Mouse (Mus musculus): Measurements from ENCODE around the gene Ppp1r32. TPM values are rescaled to one million over a fixed set of nuclear protein-coding genes. Genes with fewer than 3 reads are reported as not detected.

Gene Ppp1r32
- under 1 TPM; 0.40 to 0.93 TPM for total RNA-seq (2021)

- DNase-seq: peak in 1 of 2 experiments; percentile 16
- intact Hi-C loops (cut with DNase I): no loop called here
Observed at GRCm38 (mm10) chr19:10482703-10483102, at the start of gene Ppp1r32. Gene Ppp1r32 (minus strand): TSS chr19:10482928.

GRCm38 (mm10) chr19:10530082-10530481 lies 47.4 kb upstream of the Ppp1r32 start:
- no peak for DNase-seq

GRCm38 (mm10) chr19:10525910-10526309 lies 43.2 kb upstream of the Ppp1r32 start, which contains the start of gene Sdhaf2:
Gene Sdhaf2 (minus strand): TSS chr19:10526142.
- peak in 1 of 2 experiments; percentile 51 for DNase-seq
- intact Hi-C loops (cut with DNase I): no loop called here

More at GRCm38 (mm10) chr19:10530082-10530481, 47.4 kb upstream of the Ppp1r32 start:
- intact Hi-C loops (cut with DNase I): no loop called here

- intact Hi-C loops (cut with DNase I): no loop called here
- peak; percentile 94 to 96 for DNase-seq
Observed at GRCm38 (mm10) chr19:10525106-10525901, 42.6 kb upstream of the Ppp1r32 start, which contains the start of gene Cpsf7. Gene Cpsf7 (plus strand): TSS chr19:10525266.

GRCm38 (mm10) chr19:10524784-10525105 lies 42.0 kb upstream of the Ppp1r32 start:
- no peak for DNase-seq
- intact Hi-C loops (cut with DNase I): no loop called here

- intact Hi-C loops (cut with DNase I): no loop called here
- no peak for DNase-seq
Observed at GRCm38 (mm10) chr19:10523483-10524080, 40.9 kb upstream of the Ppp1r32 start.

GRCm38 (mm10) chr19:10521926-10522325 lies 39.2 kb upstream of the Ppp1r32 start:
- intact Hi-C loops (cut with DNase I): no loop called here
- no peak for DNase-seq

GRCm38 (mm10) chr19:10520355-10520754 lies 37.6 kb upstream of the Ppp1r32 start:
- DNase-seq: peak in 1 of 2 experiments; percentile 15
- intact Hi-C loops (cut with DNase I): no loop called here

GRCm38 (mm10) chr19:10510759-10511330 lies 28.1 kb upstream of the Ppp1r32 start:
- intact Hi-C loops (cut with DNase I): no loop called here
- no peak for DNase-seq

- peak; percentile 44 to 71 for DNase-seq
- intact Hi-C loops (cut with DNase I): loop anchor here (5.0 kb wide), 1 partner anchor 170 kb away; no protein-coding TSS in a partner anchor
Observed at GRCm38 (mm10) chr19:10502571-10502970, 19.8 kb upstream of the Ppp1r32 start.

GRCm38 (mm10) chr19:10500581-10500980 lies 17.9 kb upstream of the Ppp1r32 start:
- intact Hi-C loops (cut with DNase I): loop anchor here (5.0 kb wide), 1 partner anchor 168 kb away; no protein-coding TSS in a partner anchor
- no peak for DNase-seq

- intact Hi-C loops (cut with DNase I): no loop called here
- DNase-seq: no peak
Observed at GRCm38 (mm10) chr19:10497512-10498160, 14.9 kb upstream of the Ppp1r32 start.

- intact Hi-C loops (cut with DNase I): no loop called here
- no peak for DNase-seq
Observed at GRCm38 (mm10) chr19:10496976-10497375, 14.2 kb upstream of the Ppp1r32 start.

GRCm38 (mm10) chr19:10495670-10496069 lies 12.9 kb upstream of the Ppp1r32 start:
- intact Hi-C loops (cut with DNase I): no loop called here
- no peak for DNase-seq

- intact Hi-C loops (cut with DNase I): loop anchor here (1.0 to 5.0 kb wide), 3 partner anchors 37 to 229 kb away; no protein-coding TSS in a partner anchor
- DNase-seq: peak; percentile 71 to 79
Observed at GRCm38 (mm10) chr19:10486264-10486738, 3.6 kb upstream of the Ppp1r32 start.

GRCm38 (mm10) chr19:10479541-10479940 lies 3.2 kb downstream of the Ppp1r32 start:
- no peak for DNase-seq
- intact Hi-C loops (cut with DNase I): no loop called here

GRCm38 (mm10) chr19:10473779-10474178 lies 8.9 kb downstream of the Ppp1r32 start:
- intact Hi-C loops (cut with DNase I): no loop called here
- no peak for DNase-seq

- intact Hi-C loops (cut with DNase I): no loop called here
- no peak for DNase-seq
Observed at GRCm38 (mm10) chr19:10472958-10473357, 9.8 kb downstream of the Ppp1r32 start.

GRCm38 (mm10) chr19:10469171-10469658 lies 13.5 kb downstream of the Ppp1r32 start:
- peak; percentile 51 to 68 for DNase-seq
- intact Hi-C loops (cut with DNase I): no loop called here

GRCm38 (mm10) chr19:10464427-10464826 lies 18.3 kb downstream of the Ppp1r32 start:
- intact Hi-C loops (cut with DNase I): no loop called here
- DNase-seq: no peak

- DNase-seq: no peak
- intact Hi-C loops (cut with DNase I): no loop called here
Observed at GRCm38 (mm10) chr19:10461584-10461983, 21.1 kb downstream of the Ppp1r32 start.

Data from heart, postnatal 10 days (tissue).